Mouse (Mus musculus): Measurements from ENCODE around the gene Dmrt2.

Gene Dmrt2

DNA sequence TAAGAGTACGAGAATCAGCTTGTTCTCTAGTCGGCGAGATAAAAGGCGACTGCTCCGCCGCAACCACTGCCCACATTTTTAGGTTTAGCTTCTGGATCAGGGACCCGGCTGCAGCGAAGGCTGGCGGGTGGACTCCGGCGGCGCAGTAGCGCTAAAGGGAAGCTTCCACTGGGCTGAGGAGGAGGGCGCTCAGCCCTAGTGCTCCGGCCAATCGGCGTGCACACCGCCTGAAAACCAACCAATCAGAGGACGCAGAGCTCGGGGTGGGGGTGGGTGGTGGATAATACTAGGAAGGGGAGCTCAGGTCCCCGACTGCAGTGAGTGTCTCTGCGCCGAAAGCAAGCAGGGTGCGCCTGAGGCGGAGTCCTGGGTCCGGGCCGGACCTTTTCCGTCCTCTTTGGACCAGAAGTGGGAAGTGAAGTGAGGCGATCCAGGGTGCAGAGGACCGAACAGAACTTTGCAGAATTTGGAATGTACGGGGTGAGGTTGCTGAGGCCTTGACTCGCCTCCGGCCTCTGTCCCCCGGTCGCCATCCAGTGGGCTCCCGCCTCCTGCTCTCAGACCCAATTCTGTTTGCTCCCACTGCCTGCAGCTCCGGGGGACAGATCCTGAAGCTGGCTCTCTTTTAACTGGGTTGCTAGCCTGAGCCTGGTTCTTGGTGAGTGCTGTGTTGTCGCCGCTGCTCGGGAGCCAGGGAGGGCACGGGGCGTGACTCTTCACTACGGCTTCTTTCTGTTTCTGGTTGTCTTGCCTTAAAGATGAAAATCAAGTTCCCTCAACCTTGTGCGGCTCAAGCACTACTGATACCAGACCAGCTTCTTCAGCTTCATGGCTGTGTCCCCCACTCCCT is at the start of gene Dmrt2:
Gene Dmrt2, plus strand, starts transcription at position 311 of the 850 bp plus-strand sequence.
- in situ Hi-C loops (cut with MseI, MboI), result no loop called here

DNA sequence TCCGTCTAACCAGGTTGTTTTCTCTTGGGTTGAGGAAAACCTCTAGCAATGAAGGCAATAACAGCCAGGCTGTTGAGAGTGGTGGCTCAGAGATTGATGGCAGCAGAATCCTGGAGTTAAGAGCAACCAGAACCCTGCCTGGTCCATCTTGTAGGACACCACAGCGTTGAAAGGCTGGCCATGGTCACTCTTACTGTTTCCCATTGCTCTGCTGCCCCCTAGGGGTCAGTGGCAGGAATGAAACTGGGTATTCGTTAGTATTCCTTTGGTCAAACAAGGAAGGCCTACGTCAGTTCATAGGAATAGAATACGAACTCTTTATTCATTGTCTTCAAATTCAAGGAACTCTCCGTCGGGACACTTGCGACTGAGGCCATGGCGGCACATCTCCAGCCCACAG is 43.7 kb upstream of the Dmrt2 start:
- in situ Hi-C loops (cut with MseI, MboI), result loop anchor here (5.0 to 10.0 kb wide), 2 partner anchors 81 to 154 kb away; no protein-coding TSS in a partner anchor

- in situ Hi-C loops (cut with MseI, MboI), result no loop called here
Observed at GRCm38 (mm10) chr19:25635119-25635518, 37.1 kb upstream of the Dmrt2 start.

DNA sequence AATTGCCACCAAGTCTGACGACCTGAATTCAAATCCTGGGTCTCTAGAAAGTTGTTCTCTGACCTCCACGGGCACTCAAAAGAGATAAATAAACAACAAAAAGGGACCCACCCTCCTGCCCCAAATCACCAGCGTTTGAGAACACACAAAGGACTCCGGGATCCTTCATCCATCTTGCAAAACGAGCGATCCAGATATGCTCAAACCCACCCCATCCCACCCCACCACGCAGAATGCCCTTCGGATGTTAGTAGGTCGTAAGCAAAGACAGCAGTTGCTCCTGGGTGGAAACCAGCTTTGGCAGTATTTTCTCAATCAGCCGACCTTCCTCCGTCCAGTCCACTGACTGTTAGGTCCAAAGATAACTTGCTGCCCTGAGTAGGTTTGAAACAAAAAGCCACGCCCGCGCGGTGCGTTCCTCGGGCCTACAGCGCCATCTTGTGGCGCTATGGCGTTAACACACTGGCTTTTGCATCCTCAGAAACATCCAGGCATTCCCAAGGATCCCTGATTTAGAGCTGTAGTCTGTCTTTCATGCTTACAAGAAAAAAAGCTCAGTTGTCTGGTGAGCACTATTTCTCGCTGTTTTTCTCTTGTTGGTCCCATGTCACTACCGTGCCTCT is 36.5 kb upstream of the Dmrt2 start:
- in situ Hi-C loops (cut with MseI, MboI), result no loop called here

DNA sequence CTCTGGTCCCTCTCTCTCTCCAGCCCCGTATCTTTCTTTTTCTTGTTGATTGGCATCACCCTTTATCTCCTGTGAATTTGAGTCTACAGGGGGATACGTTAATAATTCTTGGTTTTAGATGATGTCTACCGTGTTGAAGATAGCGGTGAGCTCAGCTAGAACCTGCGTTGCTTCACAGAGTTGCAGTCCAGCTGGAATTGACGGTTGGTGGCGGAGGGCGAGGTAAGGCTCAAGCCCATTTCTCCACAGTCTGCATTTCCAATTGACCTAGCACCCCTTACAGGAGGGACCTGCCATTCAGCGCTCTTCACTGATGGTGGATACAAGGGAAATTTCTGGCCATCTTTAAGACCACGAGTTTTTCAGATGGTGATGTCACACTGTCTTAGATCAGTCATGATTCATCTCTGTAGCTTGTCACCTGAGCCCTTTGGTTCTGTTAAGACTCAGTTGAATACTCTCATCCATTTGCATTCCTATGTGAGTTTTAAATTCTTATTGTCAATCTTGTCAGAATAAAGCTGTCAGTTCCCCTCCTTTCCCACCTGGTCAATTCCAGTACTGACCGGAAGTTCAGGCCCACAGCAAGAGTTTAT is 33.3 kb upstream of the Dmrt2 start:
- in situ Hi-C loops (cut with MseI, MboI), result no loop called here

GRCm38 (mm10) chr19:25641786-25642185 is 30.4 kb upstream of the Dmrt2 start:
- in situ Hi-C loops (cut with MseI, MboI), result no loop called here

GRCm38 (mm10) chr19:25647136-25647535 is 25.1 kb upstream of the Dmrt2 start:
- in situ Hi-C loops (cut with MseI, MboI), result no loop called here

GRCm38 (mm10) chr19:25648701-25649100 is 23.5 kb upstream of the Dmrt2 start:
- in situ Hi-C loops (cut with MseI, MboI), result no loop called here

DNA sequence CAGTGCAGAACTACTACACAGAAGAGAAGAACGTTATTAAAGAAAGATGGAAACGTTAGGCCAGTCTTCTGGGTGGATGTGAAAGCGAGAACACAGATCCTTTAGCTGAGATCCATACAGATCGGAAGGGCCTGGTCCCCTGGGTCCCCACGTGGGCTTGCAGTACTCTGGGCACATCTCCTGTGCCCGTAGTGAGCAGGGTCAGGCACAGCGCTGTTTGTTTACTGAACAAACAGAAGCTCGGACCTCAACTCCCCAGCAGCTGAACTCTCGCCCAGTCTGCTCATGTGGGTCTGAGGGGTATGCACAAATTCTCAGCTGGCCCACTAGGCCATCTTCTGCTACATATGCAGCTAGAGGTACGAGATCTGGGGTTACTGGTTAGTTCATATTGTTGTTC is 21.7 kb upstream of the Dmrt2 start:
- in situ Hi-C loops (cut with MseI, MboI), result no loop called here

GRCm38 (mm10) chr19:25652560-25652959 is 19.7 kb upstream of the Dmrt2 start:
- in situ Hi-C loops (cut with MseI, MboI), result no loop called here

DNA sequence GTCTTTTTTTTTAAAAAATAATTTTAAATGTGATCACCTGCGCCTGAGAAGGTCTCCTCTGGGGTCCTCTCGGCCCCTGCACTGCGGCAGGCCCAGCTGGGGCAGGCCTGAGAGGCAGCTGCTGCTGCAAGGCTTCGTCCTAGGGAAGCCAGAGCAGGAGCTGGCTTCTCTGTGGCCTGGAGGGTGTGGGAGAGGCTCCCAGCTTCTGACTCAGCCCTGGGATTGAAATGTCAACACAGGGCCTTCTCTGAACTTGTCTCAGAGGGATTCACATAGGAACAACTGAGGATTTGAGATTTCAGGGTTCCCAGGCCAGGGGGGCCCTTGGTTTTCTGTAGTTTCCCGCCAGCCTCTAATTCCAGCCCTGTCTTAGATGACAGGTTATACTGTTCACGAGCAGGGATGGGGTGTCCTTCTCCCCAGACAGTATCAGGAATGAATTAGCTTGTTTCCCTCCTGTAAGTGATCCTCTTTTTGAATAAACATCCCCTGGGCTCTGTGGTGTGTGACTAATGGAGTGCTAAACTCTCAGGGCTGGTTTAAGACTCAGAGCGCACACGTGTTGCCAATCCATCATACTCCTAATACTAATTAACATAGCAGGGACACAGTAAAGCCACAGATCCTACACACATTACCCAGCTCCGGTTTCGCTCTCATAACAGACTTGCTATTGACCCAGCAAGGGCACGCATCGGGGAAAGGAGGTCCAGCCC is 18.0 kb upstream of the Dmrt2 start:
- in situ Hi-C loops (cut with MseI, MboI), result no loop called here

DNA sequence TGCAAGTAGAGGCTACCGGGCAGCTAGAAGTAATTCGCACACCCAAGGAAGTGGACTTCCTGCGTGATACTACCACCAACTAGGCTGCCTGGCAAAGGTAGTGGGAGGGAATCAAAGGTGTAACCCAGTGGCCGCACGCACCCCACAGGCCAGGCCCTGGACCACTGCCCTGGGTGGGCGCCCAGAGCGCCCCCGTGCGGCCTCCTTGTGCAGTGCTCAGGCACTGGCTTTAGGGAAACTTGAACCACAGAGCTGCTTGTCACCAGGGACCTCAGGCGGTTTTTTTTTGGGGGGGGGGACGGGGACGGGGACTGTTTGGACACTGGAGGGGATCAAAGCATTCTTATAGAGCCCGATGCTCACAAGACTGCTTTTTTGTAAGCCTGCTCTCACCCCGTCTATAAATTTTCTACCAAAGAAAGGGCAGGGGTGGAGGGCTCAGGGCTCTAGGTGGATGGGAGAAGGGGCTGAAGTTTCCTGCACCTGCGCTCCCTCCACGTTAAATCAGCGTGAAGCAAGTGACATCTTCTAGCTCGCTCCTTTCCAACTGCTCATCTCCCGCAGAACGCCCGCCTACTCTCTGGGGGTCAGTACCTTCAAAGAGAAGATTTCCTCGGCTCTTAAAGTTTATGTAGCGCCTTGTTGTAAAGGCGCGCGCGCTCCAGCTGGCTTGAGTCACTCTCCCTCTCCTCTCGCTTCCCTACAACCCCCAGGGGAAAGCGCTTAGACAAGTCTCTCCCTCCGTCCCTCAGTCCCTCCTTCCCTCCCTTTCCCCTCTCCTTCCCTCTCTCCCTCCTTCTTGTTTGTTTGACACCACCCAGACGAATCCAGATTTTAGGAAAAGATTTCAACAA is 6.5 kb upstream of the Dmrt2 start:
- in situ Hi-C loops (cut with MseI, MboI), result no loop called here

DNA sequence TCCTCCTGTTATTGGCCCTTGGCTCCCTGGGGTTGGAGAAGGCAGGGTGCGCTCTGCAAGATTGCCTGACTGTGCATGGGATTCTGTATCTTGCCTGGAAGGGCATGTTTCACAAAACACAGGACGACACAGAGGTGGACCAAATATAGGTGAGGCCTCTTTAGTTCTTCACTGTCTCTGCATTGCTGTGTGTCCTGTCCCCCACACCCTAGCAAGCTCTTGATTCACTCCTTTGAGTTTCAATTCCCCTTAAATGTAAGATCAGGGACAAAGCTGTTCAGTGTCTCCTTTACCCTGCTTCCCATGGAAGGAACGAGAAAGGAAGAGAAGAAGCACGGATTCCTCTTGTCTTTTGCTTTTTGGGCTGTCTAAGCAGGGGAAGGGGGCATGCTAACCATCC is 4.4 kb upstream of the Dmrt2 start:
- in situ Hi-C loops (cut with MseI, MboI), result no loop called here

DNA sequence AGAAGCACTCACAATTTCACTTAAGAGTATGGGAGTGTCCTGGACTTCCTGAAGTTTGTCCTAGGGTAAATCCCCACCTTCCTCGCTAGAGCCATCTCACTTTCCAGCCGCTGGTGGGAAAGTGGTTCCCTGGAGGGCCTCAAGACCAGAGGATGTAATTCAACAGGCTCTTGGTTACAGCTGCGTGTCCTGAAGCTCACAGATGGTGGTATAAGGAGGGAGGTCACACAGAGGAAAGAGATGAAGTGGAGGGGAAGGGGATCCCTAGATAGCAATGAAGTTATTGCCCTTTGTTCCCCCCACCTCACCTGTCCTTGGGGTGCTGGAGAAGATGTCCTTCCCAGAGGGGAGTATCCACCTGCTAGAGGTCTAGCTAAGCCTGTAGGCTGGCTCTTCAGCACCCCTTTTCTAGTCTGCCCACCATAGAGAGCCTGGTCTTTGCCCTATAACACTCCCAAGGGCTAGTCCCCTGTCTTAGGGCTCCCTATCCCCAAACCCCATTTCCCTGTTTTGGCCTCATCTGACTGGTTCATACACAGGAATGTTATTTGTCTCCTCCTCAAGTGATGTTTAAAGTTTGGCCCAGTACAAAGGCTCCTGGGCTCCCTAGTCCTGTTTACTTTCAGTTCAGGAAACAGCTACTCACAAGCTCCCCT is 2.5 kb upstream of the Dmrt2 start:
- in situ Hi-C loops (cut with MseI, MboI), result no loop called here

GRCm38 (mm10) chr19:25670571-25671285 is 1.5 kb upstream of the Dmrt2 start:
- in situ Hi-C loops (cut with MseI, MboI), result no loop called here

GRCm38 (mm10) chr19:25671681-25672080 is 530 bp upstream of the Dmrt2 start:
- in situ Hi-C loops (cut with MseI, MboI), result no loop called here

- in situ Hi-C loops (cut with MseI, MboI), result no loop called here
Observed at GRCm38 (mm10) chr19:25673224-25674055, 1.2 kb downstream of the Dmrt2 start.

DNA sequence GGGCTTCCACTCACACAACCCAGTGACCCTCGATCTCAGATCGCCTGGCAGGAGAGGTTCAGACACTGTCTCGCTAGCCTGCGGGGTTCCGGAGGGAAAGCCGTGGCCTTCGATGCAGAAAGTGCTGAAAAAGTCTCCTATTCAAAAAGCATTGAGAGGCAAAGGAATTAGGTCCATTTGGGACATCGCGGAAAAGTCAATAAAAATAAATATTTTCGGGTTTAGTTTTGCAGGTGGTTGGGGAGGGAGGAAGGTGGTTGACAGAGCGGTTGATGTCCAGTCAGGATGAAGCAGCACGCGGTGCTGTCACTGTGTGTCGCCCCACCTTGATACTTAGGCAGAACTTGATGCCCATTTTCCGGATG is 1.8 kb downstream of the Dmrt2 start:
- in situ Hi-C loops (cut with MseI, MboI), result no loop called here

- in situ Hi-C loops (cut with MseI, MboI), result no loop called here
Observed at GRCm38 (mm10) chr19:25674744-25675143, 2.5 kb downstream of the Dmrt2 start.
